Mouse (Mus musculus) heart, embryonic 10.5 days (tissue): ENCODE data around the gene Tmx1. TPM values are rescaled to one million over a fixed set of nuclear protein-coding genes. Genes with fewer than 3 reads are reported as not detected.
A peak's percentile ranks its signal among the peaks of the same experiment; 100 is the strongest.

Experiments used
- DNase-seq: peaks from one replicate; pipeline ENCODE4 v3.0.0-alpha.2; 2017; ENCODE audit warnings: low spot score
- H3K27ac ChIP-seq: fragments of 300-500 bp; sonication (generic); 2 replicates; pipeline ENCODE4 v1.5.1; 2016; ENCODE audit warnings: mild to moderate bottlenecking
- H3K27me3 ChIP-seq: fragments of 300-500 bp; sonication (generic); 2 replicates; pipeline ENCODE4 v1.6.1; 2016; ENCODE audit warnings: mild to moderate bottlenecking; ENCODE audit not compliant: poor library complexity, insufficient read depth, severe bottlenecking
- H3K36me3 ChIP-seq: fragments of 300-500 bp; sonication (generic); 2 replicates; pipeline ENCODE4 v1.6.1; 2016; ENCODE audit warnings: mild to moderate bottlenecking, moderate library complexity
- H3K4me1 ChIP-seq: fragments of 300-500 bp; sonication (generic); 2 replicates; pipeline ENCODE4 v1.6.1; 2016; ENCODE audit warnings: mild to moderate bottlenecking
- H3K4me3 ChIP-seq: fragments of 300-500 bp; sonication (generic); 2 replicates; pipeline ENCODE4 v1.5.1; 2016; ENCODE audit warnings: mild to moderate bottlenecking, moderate library complexity
- H3K9me3 ChIP-seq: fragments of 300-500 bp; sonication (generic); 2 replicates; pipeline ENCODE4 v1.6.1; 2016; ENCODE audit warnings: mild to moderate bottlenecking, moderate library complexity
- WGBS: fragments of 180-500 bp; shearing (Covaris S2); methylation state at CpG from one replicate; pipeline ENCODE4 v1.1.7; 2016; 5-methylcytosine and 5-hydroxymethylcytosine counted together
- polyA plus RNA-seq: library from polyadenylated mRNA; unstranded; fragments of >200 nt; fragmentation: Nextera tagmentation; extraction: Ambion mirVana; gene quantifications from 2 replicates; pipeline ENCODE4 v1.2.1, GENCODE M21; 2016

The Tmx1 gene
- polyA plus RNA-seq, 1 experiment from 2014 or later = 108 TPM

DNA sequence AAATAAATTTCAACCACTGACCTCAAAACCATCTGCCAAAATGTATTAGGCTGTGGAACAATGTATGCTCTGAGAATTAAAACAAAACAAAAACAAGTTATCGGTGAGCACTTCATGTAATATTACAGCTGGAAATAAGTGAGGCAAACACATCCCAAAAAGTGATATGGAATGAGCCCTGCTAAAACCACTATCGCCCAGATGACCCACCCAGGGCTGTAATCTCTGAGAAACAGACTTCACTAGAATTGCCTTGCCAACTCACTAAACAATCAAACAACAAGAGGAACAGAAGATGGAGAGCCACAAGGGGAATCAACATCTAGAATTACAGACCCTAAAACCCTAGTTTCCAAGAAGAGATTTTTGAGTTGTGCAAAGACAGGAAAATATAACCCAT lies 752 bp upstream of the Tmx1 start:
- no peaks in the 10 kb centered on the region for H3K27me3 ChIP-seq
- WGBS = 77% methylated on average over 2 of the region's 2 CpGs
- no peaks in the 10 kb centered on the region for H3K9me3 ChIP-seq
- H3K4me3 ChIP-seq = peak overlapping the region; percentile 82
- H3K36me3 ChIP-seq = peaks cover 3% of the 10 kb centered on the region; the same call in 1 of the 2 replicates
- no peak for DNase-seq
- peak overlapping the region; percentile 92 for H3K27ac ChIP-seq
- H3K4me1 ChIP-seq = peaks cover 24% of the 10 kb centered on the region

DNA sequence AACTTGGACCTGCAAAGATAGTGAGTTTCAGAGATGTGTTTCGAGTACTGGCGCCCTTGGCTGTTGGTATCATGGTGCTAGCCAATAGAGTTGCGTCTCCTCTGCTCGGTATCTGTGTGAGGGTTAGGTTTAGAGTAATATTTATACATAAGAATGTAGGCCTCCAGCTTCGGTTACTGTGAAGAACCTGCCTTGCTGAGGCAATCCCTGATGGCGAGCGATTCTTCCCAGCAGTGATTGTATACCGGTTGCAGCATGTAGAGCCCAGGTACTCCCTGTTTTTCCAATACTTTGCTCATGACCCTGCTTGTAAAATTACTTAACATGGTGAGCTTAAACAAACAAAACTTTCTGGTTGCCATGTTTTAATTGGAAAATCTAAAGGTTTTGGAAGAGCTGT lies 2.3 kb downstream of the Tmx1 start:
- no peak for DNase-seq
- Histone ChIP-seq H3K27me3 (no peaks in the 10 kb centered on the region), H3K27ac (no peak overlapping the region), H3K36me3 (peaks cover 34% of the 10 kb centered on the region), H3K4me3 (no peak overlapping the region), H3K9me3 (no peaks in the 10 kb centered on the region), H3K4me1 (peaks cover 24% of the 10 kb centered on the region)
- WGBS = 93% methylated on average over 8 of the region's 8 CpGs

DNA sequence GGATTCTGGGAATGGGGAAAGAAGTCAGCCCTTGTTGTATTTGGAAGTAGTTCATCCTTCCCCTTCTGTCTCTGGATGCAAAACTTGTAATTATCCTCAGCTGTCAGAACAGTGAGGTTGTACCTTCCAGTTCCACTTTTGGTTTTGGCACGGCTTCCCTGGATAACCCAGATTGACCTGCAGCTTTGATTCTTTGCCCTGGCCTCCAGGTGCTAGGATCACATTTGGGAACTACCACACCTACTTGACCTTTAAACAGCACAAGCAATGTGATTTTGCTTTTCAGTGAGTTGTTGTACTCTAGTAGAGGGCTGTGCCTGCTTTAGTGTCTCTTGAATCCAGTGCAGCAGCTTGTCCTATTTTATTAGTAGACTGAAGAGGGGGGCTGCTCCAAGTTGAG lies 6.7 kb downstream of the Tmx1 start:
- Histone ChIP-seq H3K9me3 (no peaks in the 10 kb centered on the region), H3K27me3 (no peaks in the 10 kb centered on the region), H3K4me1 (peaks cover 5% of the 10 kb centered on the region), H3K36me3 (peaks cover 72% of the 10 kb centered on the region), H3K4me3 (no peak overlapping the region), H3K27ac (no peak overlapping the region)
- WGBS = 98% methylated on average over 1 of the region's 1 CpGs
- no peak for DNase-seq

DNA sequence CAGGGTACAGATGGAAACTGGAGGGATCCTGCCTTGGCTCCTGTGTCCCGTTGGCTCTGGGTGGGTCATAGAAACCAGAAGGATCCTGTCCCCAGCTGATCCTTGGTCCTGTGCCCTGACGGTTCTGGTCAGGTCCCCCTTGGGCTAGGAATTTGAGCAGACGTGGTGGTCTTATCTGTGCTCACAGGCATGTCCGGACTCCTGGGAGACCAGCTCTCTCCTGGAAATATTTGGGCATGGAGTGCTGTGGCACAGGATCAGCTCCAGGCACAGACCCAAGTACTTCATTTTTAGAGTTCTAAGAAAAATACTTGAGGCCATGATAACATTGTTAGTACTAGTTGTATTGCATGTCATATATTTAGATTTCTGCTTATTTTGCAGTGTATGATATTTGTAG lies 11.1 kb downstream of the Tmx1 start:
- Histone ChIP-seq H3K36me3 (peaks cover 86% of the 10 kb centered on the region), H3K4me3 (no peak overlapping the region), H3K4me1 (no peaks in the 10 kb centered on the region), H3K27ac (no peak overlapping the region), H3K9me3 (no peaks in the 10 kb centered on the region), H3K27me3 (no peaks in the 10 kb centered on the region)
- no peak for DNase-seq
- 68% methylated on average over 4 of the region's 4 CpGs for WGBS

DNA sequence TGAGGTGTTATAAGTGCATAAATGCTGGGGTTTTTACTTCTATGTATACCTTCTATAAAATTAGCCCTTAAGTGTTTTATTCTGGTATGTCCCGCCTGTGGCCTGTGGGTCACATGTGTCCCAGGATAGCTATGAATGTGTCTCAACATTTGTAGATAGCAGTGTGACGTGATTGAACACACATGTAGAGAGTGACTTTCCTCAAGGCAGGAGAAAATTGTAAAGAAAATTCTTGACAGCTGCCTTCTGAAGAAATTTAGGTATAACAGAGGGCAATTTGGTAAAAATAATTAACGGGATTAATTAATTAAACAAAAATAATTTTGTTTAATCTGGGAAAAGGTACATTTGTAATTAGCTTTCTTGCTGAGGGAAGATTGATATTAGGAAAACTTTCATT lies 22.4 kb downstream of the Tmx1 start:
- Histone ChIP-seq H3K4me3 (no peak overlapping the region), H3K4me1 (no peaks in the 10 kb centered on the region), H3K36me3 (no peaks in the 10 kb centered on the region), H3K27me3 (no peaks in the 10 kb centered on the region), H3K27ac (no peak overlapping the region), H3K9me3 (no peaks in the 10 kb centered on the region)
- 75% methylated on average over 3 of the region's 3 CpGs for WGBS
- DNase-seq = no peak

DNA sequence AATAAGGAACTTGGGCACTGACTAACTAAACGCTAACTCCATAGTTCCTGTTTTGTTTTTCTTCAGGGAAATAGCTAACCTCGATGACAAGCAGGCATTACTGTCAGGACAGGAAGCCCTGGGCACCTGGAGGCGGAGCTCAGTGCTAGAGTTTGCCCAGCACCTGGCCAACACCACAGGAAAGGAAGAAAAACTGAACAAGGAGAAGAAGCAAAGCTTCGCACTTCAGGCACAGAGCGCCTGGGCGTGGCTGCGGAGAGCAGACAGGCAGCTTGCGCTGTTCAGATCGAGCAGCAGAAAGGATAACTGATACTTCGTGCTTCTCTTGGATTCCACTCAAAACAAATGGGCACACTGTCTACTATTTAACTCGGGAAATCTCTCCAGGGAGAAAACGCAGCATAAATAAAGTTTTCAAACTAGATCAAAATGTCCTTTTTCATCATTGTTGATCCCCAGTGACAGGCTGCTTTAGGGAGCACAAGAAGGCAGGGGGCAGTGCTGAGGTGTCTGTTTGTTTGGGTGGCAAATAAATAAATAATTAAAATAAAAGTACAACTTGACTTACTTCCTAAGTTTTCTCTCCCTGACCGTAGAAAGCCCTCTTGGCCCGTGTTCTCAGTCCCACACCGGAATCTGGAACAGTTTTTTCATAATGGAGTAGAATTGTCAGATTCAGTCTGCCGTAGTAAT lies 24.1 kb downstream of the Tmx1 start:
- Histone ChIP-seq H3K4me1 (no peaks in the 10 kb centered on the region), H3K4me3 (no peak overlapping the region), H3K27me3 (no peaks in the 10 kb centered on the region), H3K36me3 (no peaks in the 10 kb centered on the region), H3K9me3 (no peaks in the 10 kb centered on the region), H3K27ac (no peak overlapping the region)
- WGBS = 74% methylated on average over 16 of the region's 16 CpGs
- DNase-seq = no peak

DNA sequence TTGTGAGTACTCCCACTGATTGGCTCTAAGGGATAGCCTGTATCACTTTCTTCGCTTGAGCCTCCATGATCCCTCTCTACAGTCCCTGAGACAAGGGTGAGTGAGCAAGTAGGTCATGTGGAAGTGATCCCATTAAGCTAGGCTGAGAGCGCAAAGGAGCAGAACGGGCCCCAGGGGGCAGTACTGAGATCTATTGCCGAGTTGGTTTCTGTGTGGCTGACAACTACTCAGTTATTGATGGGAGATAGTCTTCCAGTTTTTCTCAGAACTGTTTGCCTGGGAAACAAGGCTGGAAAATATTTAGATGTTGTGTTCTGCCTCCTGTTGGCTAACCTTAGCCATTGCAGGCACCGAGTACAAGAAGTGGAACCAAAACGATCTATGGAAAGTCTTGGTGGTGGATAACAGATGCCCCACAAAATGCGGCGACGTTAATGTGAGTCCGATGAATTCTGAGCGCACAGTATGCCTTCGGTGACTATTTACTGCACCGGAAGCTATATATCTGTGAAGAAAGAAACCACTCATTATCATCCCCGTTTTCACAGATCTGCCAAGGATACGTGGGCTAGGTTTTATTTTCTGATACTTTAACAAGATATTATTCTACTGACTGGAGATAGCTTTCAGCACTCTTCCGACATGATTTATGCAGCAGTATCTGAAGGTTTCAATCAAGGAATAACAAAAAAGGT lies 24.8 kb downstream of the Tmx1 start:
- no peaks in the 10 kb centered on the region for H3K36me3 ChIP-seq
- no peak overlapping the region for H3K27ac ChIP-seq
- 77% methylated on average over 16 of the region's 16 CpGs for WGBS
- no peak overlapping the region for H3K4me3 ChIP-seq
- H3K9me3 ChIP-seq = no peaks in the 10 kb centered on the region
- no peaks in the 10 kb centered on the region for H3K27me3 ChIP-seq
- no peaks in the 10 kb centered on the region for H3K4me1 ChIP-seq
- DNase-seq = no peak

DNA sequence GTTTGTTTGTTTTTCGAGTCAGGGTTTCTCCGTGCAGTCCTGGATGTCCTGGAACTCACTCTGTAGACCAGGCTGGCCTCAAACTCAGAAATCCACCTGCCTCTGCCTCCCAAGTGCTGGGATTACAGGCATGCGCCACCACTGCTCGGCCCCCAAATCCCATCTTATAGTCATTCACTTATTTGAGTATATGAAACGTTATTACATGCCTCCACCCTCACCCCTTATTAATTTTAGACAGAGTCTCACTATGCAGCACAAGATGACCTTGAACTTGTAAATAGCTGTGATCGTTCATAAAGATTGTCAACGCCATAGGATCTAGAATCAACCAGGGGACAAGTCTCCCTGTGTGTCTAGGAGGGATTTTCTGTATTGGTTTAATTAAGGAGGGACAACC lies 33.1 kb downstream of the Tmx1 start:
- H3K4me3 ChIP-seq = no peak overlapping the region

DNA sequence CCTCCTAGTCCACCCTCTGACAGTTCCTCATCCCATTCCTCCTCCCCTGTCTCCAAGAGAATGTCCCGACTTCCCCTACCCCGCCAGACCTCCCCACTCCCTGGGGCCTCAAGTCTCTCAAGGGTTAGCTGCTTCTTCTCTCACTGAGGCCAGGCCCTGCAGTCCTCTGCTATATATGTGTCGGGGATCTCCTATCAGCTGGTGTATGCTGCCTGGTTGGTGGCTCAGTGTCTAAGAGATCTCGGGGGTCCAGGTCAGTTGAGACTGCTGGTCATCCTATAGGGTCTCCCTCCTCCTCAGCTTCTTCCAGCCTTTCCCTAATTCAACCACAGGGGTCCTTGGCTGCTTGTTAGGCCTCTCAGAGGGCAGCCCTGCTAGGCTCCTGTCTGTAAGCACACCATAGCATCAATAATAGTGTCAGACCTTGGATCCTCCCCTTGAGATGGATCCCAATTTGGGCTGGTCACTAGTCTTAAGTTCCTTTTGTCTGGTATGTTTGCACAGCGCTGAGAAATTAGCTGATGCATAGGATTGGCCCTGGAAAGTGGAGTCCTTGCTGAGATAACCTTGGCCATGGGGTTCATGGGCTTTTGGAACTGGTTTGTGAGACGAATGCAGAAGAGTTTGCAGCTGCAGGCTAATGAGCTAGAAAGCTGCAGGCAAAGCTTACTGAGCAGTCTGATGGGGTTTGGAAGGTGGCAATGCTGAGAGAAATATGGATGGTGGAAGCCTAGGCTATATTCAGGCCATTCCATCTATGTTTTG lies 34.0 kb downstream of the Tmx1 start:
- DNase-seq = peak; percentile 60
- no peak overlapping the region for H3K4me3 ChIP-seq
- H3K9me3 ChIP-seq = no peaks in the 10 kb centered on the region
- no peak overlapping the region for H3K27ac ChIP-seq
- WGBS = 68% methylated on average over 6 of the region's 6 CpGs
- H3K36me3 ChIP-seq = no peaks in the 10 kb centered on the region
- no peaks in the 10 kb centered on the region for H3K4me1 ChIP-seq
- no peaks in the 10 kb centered on the region for H3K27me3 ChIP-seq

More for the DNA sequence above, 33.1 kb downstream of the Tmx1 start:
- no peaks in the 10 kb centered on the region for H3K27me3 ChIP-seq
- H3K4me1 ChIP-seq = no peaks in the 10 kb centered on the region
- no peaks in the 10 kb centered on the region for H3K36me3 ChIP-seq
- no peak for DNase-seq
- no peak overlapping the region for H3K27ac ChIP-seq
- 83% methylated on average over 7 of the region's 7 CpGs for WGBS
- no peaks in the 10 kb centered on the region for H3K9me3 ChIP-seq

DNA sequence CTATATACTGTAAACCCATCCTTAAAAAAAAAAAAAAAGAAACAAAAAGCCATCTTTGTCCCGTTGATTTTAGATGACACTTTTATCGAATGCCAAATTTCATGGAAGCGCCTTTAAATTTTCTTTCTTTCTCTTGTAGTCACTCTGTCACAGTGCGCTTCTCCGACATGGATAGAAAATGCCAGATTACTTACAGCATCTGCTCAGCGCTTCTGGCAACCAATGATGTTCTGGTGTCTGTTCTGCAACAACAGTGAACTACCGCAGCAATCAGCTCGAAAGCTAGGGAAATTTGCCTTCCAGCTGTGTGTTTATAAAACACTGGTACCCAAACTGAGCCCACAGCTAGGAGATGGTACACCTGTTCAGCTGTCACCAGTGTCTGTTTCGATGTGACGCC lies 39.5 kb downstream of the Tmx1 start:
- Histone ChIP-seq H3K4me3 (no peak overlapping the region), H3K36me3 (no peaks in the 10 kb centered on the region), H3K4me1 (no peaks in the 10 kb centered on the region), H3K9me3 (no peaks in the 10 kb centered on the region), H3K27ac (no peak overlapping the region), H3K27me3 (no peaks in the 10 kb centered on the region)
- WGBS = 90% methylated on average over 10 of the region's 10 CpGs
- DNase-seq = peak; percentile 10

DNA sequence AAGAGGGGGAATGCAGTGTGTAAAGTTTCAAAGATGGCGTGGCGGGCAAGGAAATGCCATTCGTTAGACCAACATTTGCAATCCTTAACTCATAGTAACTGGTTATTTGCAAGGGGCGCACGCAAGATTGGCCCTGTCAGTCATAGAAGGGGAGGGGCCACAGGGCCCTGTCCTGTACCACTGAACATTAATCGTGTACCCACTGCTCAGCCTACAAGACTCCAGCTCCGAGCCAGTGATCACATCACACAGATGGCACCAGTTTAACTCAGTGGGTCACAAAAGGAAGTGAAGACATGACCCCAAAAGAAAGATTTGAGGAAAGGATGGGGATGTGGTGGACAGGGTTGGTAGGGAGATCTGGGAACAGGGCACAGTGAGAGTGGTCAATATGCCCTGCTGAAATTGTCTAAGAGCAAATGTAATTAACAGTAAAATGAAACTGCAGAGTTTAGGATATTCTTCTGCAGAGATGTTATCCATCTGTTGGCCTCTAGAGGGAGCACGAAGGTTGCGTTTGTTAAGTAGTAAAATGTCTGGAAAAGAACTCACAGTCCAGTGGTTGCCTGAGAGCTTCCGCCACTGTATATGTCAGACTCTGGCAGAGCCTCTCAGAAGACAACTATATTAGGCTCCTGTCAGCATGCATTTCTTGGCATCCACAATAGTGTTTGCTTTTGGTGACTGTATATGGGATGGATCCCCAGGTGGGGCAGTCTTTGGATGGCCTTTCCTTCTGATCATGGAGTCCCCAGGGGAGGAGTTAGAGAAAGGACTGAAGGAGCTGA lies 41.8 kb downstream of the Tmx1 start:
- DNase-seq = no peak
- H3K4me1 ChIP-seq = no peaks in the 10 kb centered on the region
- H3K27ac ChIP-seq = no peak overlapping the region
- 57% methylated on average over 10 of the region's 10 CpGs for WGBS
- H3K27me3 ChIP-seq = no peaks in the 10 kb centered on the region
- no peaks in the 10 kb centered on the region for H3K9me3 ChIP-seq
- no peak overlapping the region for H3K4me3 ChIP-seq
- H3K36me3 ChIP-seq = no peaks in the 10 kb centered on the region

DNA sequence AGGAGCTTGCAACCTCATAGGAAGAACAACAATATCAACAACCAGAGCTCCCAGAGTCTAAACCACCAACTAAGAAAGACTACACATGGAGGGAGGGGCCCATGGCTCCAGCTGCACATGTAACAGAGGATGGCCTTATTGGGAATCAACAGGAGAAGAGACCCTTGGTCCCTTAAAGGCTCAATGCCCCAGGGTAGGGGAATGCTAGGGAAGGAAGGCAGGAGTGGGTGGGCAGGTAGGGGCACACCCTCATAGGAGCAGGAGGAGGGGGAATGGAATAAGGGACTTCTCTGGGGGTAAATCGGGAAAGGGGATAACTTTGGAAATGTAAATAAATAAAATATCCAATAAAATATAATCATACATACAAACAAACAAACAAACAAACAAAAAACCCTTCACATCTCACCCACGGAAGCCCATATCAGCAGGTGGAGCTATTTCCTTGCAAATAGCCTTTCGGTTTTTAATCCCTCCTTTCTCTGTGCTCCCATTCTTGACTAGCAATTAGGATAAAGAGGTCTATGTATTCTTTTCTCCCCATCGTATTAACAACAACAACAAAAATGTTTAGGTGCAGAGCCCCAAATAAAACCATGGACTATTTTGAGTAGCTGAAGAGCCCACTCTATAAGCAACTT lies 42.5 kb downstream of the Tmx1 start:
- no peak for DNase-seq
- WGBS = 49% methylated on average over 4 of the region's 4 CpGs
- H3K4me3 ChIP-seq = no peak overlapping the region
- no peak overlapping the region for H3K27ac ChIP-seq
- no peaks in the 10 kb centered on the region for H3K9me3 ChIP-seq
- no peaks in the 10 kb centered on the region for H3K4me1 ChIP-seq
- H3K36me3 ChIP-seq = no peaks in the 10 kb centered on the region
- no peaks in the 10 kb centered on the region for H3K27me3 ChIP-seq
